Mouse (Mus musculus) heart, embryonic 12.5 days (tissue): Measurements from ENCODE around the gene Ptpn6. TPM values are rescaled to one million over a fixed set of nuclear protein-coding genes. Genes with fewer than 3 reads are reported as not detected.

ENCODE experiments used
- ATAC-seq: fragments of 200-750 bp; cut with Nextera tagmentation; 2 replicates; pipeline ENCODE4 v1.8.0; 2017; ENCODE audit warnings: moderate TSS enrichment, moderate library complexity; ENCODE audit not compliant: insufficient number of reproducible peaks, low FRiP score
- H3K27ac ChIP-seq: fragments of 300-500 bp; sonication (generic); 2 replicates; pipeline ENCODE4 v1.5.1; 2016; ENCODE audit warnings: mild to moderate bottlenecking, moderate library complexity; ENCODE audit not compliant: poor library complexity, severe bottlenecking
- H3K27me3 ChIP-seq: fragments of 300-500 bp; sonication (generic); replicated peaks from 2 replicates; pipeline ENCODE4 v1.6.1; 2016; ENCODE audit warnings: mild to moderate bottlenecking, moderate library complexity
- H3K36me3 ChIP-seq: fragments of 300-500 bp; sonication (generic); 2 replicates; pipeline ENCODE4 v1.6.1; 2016; ENCODE audit warnings: mild to moderate bottlenecking, moderate library complexity
- H3K4me1 ChIP-seq: fragments of 300-500 bp; sonication (generic); replicated peaks from 2 replicates; pipeline ENCODE4 v1.6.1; 2016; ENCODE audit warnings: mild to moderate bottlenecking
- H3K4me2 ChIP-seq: fragments of 300-500 bp; sonication (generic); 2 replicates; pipeline ENCODE4 v1.6.1; 2016; ENCODE audit warnings: mild to moderate bottlenecking, moderate library complexity
- H3K4me3 ChIP-seq: fragments of 300-500 bp; sonication (generic); 2 replicates; pipeline ENCODE4 v1.5.1; 2016; ENCODE audit warnings: mild to moderate bottlenecking
- H3K9ac ChIP-seq: fragments of 300-500 bp; sonication (generic); 2 replicates; pipeline ENCODE4 v1.6.1; 2016; ENCODE audit warnings: mild to moderate bottlenecking, moderate library complexity
- H3K9me3 ChIP-seq: fragments of 300-500 bp; sonication (generic); replicated peaks from 2 replicates; pipeline ENCODE4 v1.6.1; 2016; ENCODE audit warnings: mild to moderate bottlenecking, moderate library complexity
- WGBS: fragments of 180-500 bp; shearing (Covaris S2); methylation state at CpG from one replicate; pipeline ENCODE4 v1.1.7; 2016; 5-methylcytosine and 5-hydroxymethylcytosine counted together
- polyA plus RNA-seq: library from polyadenylated mRNA; unstranded; fragments of >200 nt; fragmentation: Nextera tagmentation; extraction: Ambion mirVana; gene quantifications from 2 replicates; pipeline ENCODE4 v1.2.1, GENCODE M21; 2016

Gene Ptpn6
- polyA plus RNA-seq, 1 experiment from 2014 or later, result 4.9 TPM

DNA sequence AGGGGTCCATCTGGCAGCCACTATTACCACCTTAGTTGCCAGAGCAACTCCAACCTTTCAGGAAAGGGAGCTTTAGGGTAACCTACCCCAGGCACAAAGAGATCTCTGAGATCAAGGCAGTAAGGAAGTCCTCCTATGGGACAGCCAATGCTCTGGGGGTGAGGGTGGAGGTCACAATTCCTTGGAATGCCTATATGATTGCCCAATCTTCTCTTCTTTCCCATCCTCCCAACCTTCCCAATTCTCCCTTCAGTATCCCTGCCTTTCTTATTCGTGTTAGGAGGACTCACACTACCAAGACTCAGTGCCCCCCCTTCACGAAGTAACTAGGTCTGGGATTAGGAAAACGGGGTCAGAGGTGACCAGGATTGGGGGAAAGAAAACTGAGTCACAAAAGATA is 16.8 kb upstream of the Ptpn6 start:
- no peaks in the 10 kb centered on the region for H3K36me3 ChIP-seq
- no peaks in the 10 kb centered on the region for H3K27me3 ChIP-seq
- ATAC-seq, result no peak
- H3K4me3 ChIP-seq, result peak overlapping the region; percentile 81
- H3K4me1 ChIP-seq, result peaks cover 43% of the 10 kb centered on the region
- no peaks in the 10 kb centered on the region for H3K9me3 ChIP-seq
- H3K9ac ChIP-seq, result peak overlapping the region; percentile 95
- H3K4me2 ChIP-seq, result peak overlapping the region; percentile 80
- WGBS, result 7% methylated on average over 3 of the region's 3 CpGs
- peak overlapping the region; percentile 90; the same call in 1 of the 2 replicates for H3K27ac ChIP-seq

DNA sequence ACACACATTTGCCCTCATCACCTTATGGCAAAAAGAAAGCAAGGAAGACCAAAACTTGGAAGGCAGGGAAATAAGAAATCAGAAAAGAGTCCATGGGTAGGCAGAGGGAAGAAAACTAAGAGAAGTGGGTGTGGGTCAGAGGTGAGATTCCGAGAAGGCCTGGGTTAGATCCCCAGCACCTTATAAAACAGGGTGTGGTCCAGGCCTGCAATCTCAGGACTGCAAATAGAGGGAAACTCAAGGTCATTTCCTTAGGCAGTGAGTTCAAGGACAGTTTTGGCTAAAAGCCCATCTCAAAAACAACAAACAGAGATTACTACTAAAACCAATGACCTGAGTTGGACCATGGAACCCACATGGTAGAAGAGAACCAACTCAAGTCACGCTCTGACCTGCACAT is 15.3 kb upstream of the Ptpn6 start:
- Histone ChIP-seq H3K9ac (no peak overlapping the region), H3K4me2 (no peak overlapping the region), H3K36me3 (peaks cover 12% of the 10 kb centered on the region), H3K4me3 (no peak overlapping the region), H3K27me3 (no peaks in the 10 kb centered on the region), H3K9me3 (no peaks in the 10 kb centered on the region), H3K27ac (no peak overlapping the region), H3K4me1 (peaks cover 39% of the 10 kb centered on the region)
- 84% methylated on average over 2 of the region's 2 CpGs for WGBS
- ATAC-seq, result no peak

DNA sequence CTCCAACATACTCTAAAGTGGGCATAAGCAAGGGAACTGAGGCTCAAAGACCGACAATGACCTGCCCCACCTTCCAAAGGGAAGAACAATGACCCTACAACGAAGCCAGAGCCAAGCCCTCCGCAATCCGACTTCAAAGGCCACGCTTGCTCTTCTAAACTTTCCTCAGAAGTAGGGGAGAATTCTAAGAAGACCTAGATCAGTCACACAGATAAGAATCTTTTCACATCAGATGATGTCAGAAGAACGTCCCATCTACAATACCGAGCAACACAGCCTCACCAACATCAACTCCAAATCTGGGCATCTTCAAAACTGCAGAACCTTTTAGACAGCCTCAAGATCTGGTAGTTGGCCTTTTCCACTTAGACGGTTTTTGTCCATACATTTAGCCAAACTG is 11.9 kb upstream of the Ptpn6 start:
- Histone ChIP-seq H3K27ac (no peak overlapping the region), H3K4me3 (no peak overlapping the region), H3K27me3 (no peaks in the 10 kb centered on the region), H3K9me3 (no peaks in the 10 kb centered on the region), H3K4me2 (no peak overlapping the region), H3K4me1 (peaks cover 28% of the 10 kb centered on the region), H3K36me3 (peaks cover 36% of the 10 kb centered on the region), H3K9ac (no peak overlapping the region)
- ATAC-seq, result no peak
- 77% methylated on average over 8 of the region's 8 CpGs for WGBS

DNA sequence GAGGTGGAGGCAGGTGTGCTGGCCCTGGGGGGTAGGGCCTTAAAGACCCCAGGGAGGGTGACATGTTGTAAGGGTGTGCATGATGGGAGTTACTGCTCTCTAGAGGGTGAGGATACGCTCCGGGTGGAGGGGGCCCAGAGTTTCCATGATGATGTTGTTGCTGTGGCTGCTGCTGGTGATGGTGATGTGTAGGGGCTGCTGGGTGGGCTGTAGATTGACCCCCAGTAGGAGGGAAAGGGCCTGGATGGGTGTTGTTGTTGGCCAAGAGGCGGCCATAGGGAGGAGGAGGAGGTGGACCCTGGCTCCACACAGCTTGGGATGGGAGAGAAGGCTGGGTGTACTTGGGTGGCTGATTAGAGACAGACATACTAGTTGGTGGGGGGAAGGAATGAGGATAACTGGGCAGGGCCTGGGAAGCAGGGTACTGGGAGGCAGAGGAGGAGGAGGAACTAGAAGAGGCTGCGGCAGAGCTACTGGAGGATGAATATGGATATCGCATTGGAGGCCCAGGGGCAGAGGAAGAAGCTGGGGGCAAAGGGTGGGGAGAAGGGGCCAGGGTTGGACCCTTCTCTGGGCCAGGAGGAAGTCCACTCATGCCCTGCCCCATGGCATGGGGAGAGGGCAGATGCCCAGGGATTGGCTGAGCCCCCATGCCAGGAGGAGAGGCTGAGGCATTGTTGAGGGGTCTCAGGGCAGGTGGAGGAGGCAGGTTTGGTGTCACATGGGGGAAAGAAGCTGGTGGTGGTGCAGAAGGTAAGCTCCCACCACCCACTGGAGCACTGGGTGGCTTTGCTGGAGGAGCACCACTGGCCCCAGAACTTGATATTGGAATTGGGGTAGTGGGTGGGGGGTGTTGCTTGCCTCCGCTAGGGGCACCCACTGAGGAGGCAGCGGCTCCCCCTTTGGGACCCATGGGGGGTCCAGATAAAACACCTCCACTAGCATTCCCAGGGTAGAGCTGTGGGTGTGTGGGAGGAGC is 8.4 kb upstream of the Ptpn6 start:
- H3K4me1 ChIP-seq, result peaks cover 20% of the 10 kb centered on the region
- peak overlapping the region; percentile 53 for H3K4me3 ChIP-seq
- H3K36me3 ChIP-seq, result peaks cover 61% of the 10 kb centered on the region
- H3K9ac ChIP-seq, result peak overlapping the region; percentile 83; the same call in 1 of the 2 replicates
- peak overlapping the region; percentile 84 for H3K4me2 ChIP-seq
- 84% methylated on average over 7 of the region's 7 CpGs for WGBS
- no peak for ATAC-seq
- H3K27me3 ChIP-seq, result no peaks in the 10 kb centered on the region
- H3K27ac ChIP-seq, result 0 out of 2 replicates have a peak overlapping the region, but pooled peaks have one; percentile 58
- H3K9me3 ChIP-seq, result no peaks in the 10 kb centered on the region

DNA sequence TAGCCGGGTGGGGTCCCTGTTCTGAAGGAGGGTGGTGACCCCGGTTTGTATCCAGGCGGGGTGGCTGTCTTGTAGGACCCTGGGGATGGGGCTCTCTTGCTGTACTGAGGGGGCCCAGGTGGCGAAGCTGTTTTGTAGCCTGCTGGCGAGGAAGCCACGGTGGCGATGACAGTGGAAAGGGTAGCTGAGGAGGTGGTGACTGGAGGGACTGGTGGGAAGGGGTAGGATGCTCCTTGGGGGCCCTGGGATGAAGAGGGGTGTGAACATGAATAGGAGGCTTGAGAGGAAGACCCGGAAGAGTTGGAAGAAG is 7.7 kb upstream of the Ptpn6 start:
- Histone ChIP-seq H3K36me3 (peaks cover 61% of the 10 kb centered on the region), H3K4me3 (peak overlapping the region; percentile 53), H3K4me2 (peak overlapping the region; percentile 84), H3K9ac (peak overlapping the region; percentile 83), H3K27me3 (no peaks in the 10 kb centered on the region), H3K27ac (peak overlapping the region; percentile 58; the same call in 1 of the 2 replicates), H3K4me1 (peaks cover 24% of the 10 kb centered on the region), H3K9me3 (no peaks in the 10 kb centered on the region)
- 24% methylated on average over 8 of the region's 8 CpGs for WGBS
- no peak for ATAC-seq

DNA sequence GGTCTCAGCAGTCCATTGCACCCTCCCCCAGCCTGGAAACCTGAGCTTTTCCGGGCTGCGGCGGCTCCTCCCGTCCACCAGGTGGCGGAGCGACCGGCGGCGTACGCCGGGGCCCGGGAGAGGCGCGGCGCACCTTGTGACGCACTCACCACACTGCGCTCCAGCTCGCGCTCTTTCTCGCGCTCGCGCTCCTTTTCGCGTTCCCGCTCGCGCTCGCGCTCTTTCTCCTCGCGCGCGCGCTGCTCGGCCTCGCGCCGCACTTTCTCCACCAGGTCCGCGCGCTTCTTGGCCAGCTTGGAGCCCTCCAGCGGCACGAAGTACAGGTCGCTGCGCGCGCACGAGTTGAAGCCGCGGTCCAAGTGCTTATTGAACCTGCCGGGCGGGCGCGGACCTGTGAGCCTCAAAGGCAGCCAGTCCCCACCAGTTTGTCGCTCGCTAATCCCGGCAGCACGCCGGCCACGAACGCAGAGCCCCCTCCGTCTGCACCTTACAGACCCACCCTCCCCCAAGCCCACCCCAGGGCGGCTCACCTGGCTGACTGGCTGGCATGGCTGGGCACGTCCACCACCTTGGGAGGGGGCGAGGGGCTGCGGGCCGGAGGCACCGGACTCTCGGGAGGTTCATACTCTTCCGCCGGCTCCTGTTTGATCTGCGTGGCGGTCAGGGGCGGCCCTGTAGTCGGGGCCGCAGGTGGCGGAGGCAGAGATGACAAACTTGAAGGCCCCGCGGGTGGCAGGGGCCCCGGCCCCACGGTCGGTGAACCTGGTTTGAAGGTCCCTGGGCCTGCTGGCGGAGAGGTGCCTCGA is 7.2 kb upstream of the Ptpn6 start:
- H3K9ac ChIP-seq, result peak overlapping the region; percentile 83
- 1% methylated on average over 85 of the region's 85 CpGs for WGBS
- H3K4me2 ChIP-seq, result peak overlapping the region; percentile 84
- peak; percentile 84 for ATAC-seq
- no peaks in the 10 kb centered on the region for H3K9me3 ChIP-seq
- peaks cover 24% of the 10 kb centered on the region for H3K4me1 ChIP-seq
- H3K36me3 ChIP-seq, result peaks cover 61% of the 10 kb centered on the region
- peak overlapping the region; percentile 53 for H3K4me3 ChIP-seq
- no peaks in the 10 kb centered on the region for H3K27me3 ChIP-seq
- peak overlapping the region; percentile 58 for H3K27ac ChIP-seq

DNA sequence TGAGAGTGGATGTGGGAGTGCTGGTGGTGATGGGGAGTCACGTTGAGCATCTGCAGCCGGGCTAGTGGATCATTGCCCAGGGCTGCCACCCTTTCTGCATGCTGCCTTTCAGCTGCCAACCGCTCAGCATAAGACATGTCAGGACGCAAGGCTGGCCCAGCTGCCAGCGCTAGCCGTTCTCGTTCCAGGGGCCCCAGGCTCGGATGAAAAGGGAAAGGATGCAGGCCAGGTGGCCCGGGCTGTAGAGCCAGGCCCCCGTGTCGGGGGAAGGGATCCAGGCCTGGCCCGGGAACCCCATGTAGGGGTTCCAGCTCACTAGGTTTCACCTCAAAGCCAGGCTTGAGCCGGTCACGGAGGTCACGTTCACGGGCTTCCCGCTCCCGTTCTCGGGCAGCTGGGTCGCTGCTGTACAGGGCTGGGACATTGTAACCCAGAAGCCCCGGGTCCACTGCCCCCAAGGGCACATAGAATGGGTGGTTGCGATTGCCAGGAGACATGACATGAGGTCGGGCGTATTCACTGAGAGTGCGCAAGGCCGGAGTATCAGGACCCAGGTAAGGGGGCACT is 6.3 kb upstream of the Ptpn6 start:
- Histone ChIP-seq H3K9ac (peak overlapping the region; percentile 61), H3K36me3 (peaks cover 59% of the 10 kb centered on the region)
- ATAC-seq, result no peak

DNA sequence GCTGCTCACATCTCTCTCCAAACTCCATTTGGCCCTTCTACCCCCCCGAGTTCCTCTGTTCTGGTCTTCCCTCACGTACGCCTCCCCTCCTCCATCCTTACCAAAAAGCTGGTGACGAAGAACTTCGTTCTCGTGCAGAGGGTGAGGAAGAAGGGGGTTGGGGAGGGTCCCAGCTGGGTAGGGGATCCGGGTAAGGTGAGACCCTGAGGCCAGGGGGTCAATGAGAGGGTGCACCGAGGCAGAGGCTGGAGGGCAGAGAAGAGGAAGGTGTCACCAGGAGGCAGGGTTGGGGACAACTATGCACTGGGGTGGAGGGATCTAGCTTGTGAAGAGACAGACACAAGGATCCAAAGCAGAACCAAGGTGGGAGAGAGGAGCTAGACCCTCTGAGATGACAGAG is 5.1 kb upstream of the Ptpn6 start:
- no peak overlapping the region for H3K9ac ChIP-seq
- peaks cover 39% of the 10 kb centered on the region for H3K4me1 ChIP-seq
- H3K27ac ChIP-seq, result no peak overlapping the region
- H3K4me3 ChIP-seq, result no peak overlapping the region
- no peak for ATAC-seq
- WGBS, result 89% methylated on average over 8 of the region's 8 CpGs
- H3K4me2 ChIP-seq, result no peak overlapping the region
- no peaks in the 10 kb centered on the region for H3K27me3 ChIP-seq
- H3K9me3 ChIP-seq, result no peaks in the 10 kb centered on the region
- H3K36me3 ChIP-seq, result peaks cover 54% of the 10 kb centered on the region

More for the DNA sequence above, 6.3 kb upstream of the Ptpn6 start:
- Histone ChIP-seq H3K4me3 (peak overlapping the region; percentile 53), H3K27ac (peak overlapping the region; percentile 58), H3K4me2 (peak overlapping the region; percentile 84), H3K9me3 (no peaks in the 10 kb centered on the region), H3K27me3 (no peaks in the 10 kb centered on the region), H3K4me1 (peaks cover 27% of the 10 kb centered on the region)
- 72% methylated on average over 26 of the region's 26 CpGs for WGBS

DNA sequence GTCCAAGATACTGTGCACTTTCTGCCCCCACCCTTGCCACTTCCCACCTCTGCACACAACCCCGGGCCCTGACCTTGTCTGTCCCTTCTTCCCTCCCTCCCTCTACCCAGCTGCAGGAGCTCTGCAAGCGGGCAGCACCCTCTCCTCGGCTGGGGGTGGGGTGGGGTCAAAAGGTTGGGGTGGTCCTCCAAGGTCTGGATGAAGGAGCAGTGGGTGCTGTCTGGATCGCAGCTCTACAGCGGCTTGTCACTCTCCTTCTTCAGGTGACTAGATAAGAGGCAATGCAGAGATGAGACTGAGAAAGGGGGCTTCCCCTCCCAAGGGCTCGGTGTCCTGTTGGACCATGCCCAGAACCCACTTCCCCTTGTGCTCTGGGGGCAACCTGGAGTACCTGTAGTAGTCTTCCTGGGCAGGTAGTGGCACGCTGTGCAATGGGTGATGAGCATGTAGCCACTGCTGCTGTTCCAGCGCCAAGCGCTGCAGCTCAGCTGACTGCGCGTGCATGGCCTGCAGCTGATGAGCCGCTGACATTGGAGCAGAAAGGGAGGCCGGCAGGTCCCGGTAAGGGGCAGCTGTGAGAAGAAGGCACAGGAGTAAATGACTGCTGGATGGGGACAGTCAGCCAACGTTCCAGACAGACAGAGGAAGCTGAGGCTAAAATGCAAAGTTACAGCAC is 4.5 kb upstream of the Ptpn6 start:
- no peak for ATAC-seq
- Histone ChIP-seq H3K4me2 (no peak overlapping the region), H3K4me1 (peaks cover 45% of the 10 kb centered on the region), H3K27ac (no peak overlapping the region), H3K27me3 (no peaks in the 10 kb centered on the region), H3K9ac (no peak overlapping the region), H3K36me3 (peaks cover 47% of the 10 kb centered on the region), H3K9me3 (no peaks in the 10 kb centered on the region), H3K4me3 (no peak overlapping the region)
- 87% methylated on average over 15 of the region's 15 CpGs for WGBS

DNA sequence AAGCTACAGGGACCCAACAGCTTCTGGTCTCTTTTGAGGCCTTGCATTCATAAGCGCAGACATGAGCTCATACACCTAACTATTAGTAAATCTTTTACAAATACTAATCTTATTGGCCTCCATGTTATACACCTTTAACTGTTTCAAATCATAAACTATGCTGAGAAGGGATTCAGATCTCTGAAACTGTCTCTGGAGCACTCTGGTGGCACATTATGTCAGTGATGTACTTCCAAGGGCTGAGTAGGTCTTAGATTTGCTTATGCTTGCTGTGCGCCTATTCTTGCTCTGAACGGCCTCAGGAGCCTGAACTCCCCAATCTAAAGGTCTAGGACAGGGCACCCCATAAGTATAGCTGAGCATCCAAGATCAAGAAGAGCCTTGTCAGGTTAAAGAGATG is 3.3 kb upstream of the Ptpn6 start:
- H3K36me3 ChIP-seq, result peaks cover 36% of the 10 kb centered on the region
- no peak for ATAC-seq
- no peaks in the 10 kb centered on the region for H3K9me3 ChIP-seq
- no peaks in the 10 kb centered on the region for H3K27me3 ChIP-seq
- WGBS, result 76% methylated on average over 3 of the region's 3 CpGs
- peak overlapping the region; percentile 80 for H3K4me2 ChIP-seq
- H3K4me3 ChIP-seq, result peak overlapping the region; percentile 60
- peak overlapping the region; percentile 84 for H3K9ac ChIP-seq
- H3K4me1 ChIP-seq, result peaks cover 45% of the 10 kb centered on the region
- peak overlapping the region; percentile 98 for H3K27ac ChIP-seq
